In the genomic region with DNA sequence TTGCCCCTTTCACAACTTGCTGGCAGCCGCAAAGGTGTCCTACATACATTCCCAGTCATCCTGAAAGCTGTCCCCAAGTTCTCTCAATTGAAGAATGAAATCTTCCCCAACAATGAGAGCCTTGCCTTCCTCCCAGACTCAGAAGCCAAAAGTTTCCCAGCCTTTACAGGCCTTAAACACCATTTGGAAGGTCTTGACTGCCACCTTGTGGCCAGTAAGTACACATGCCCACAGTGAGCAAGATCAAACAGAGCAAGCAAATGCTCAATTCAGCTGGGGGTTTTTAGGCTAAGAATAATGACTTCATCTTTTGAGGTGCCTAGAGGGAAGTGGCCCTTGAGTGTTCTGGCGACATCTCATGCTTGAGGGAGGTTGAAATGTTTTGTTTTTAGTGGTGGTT, we compare ENCODE assay signal across 7 mouse cellular contexts. TPM values are rescaled to one million over a fixed set of nuclear protein-coding genes. Genes with fewer than 3 reads are reported as not detected.
DNase-seq lines count a peak whose midpoint lies in the region; ATAC-seq and TF ChIP-seq lines count a peak whose summit lies in the region.

No protein-coding gene starts in this region.

- peak; percentile 65 for DNase-seq in CD4-positive helper T cell, adult 2 months (ENCODE audit: low read depth, low spot score)
- DNase-seq in ES-CJ7 (ENCODE audit: low read depth, low spot score): peak; percentile 88
- DNase-seq in cerebellum, adult 2 months: peak in 1 of 2 experiments; percentile 24
- DNase-seq in retina, embryonic 14.5 days (ENCODE audit: low spot score): peak; percentile 83

- no peak overlapping the region for H3K4me3 ChIP-seq in cerebellum, adult 2 months (replicated peaks; ENCODE audit: insufficient read depth, low read depth, low read length)
- H3K4me3 ChIP-seq in forebrain, embryonic 16.5 days (replicated peaks; ENCODE audit: low read length): no peak overlapping the region
- no peak overlapping the region for H3K4me3 ChIP-seq in kidney, embryonic 16.5 days (ENCODE audit: low read length)
- H3K4me3 ChIP-seq in lung, embryonic 15.5 days: no peak overlapping the region

- H3K9ac ChIP-seq in forebrain, embryonic 16.5 days (replicated peaks; ENCODE audit: low read depth, low read length): no peak overlapping the region
- no peak overlapping the region for H3K9ac ChIP-seq in kidney, embryonic 16.5 days (replicated peaks; ENCODE audit: low read length)
- H3K9ac ChIP-seq in lung, embryonic 15.5 days: no peak overlapping the region

- 19% methylated on average over 2 of the region's 2 CpGs for WGBS in cerebellum, adult 2 months
- 22% methylated on average over 2 of the region's 2 CpGs for WGBS in forebrain, embryonic 16.5 days
- WGBS in kidney, embryonic 16.5 days: 27% methylated on average over 2 of the region's 2 CpGs
- 14% methylated on average over 2 of the region's 2 CpGs for WGBS in lung, embryonic 15.5 days

- no peak overlapping the region for H3K27ac ChIP-seq in cerebellum, adult 2 months (ENCODE audit: insufficient read depth, low read length)
- H3K27ac ChIP-seq in forebrain, embryonic 16.5 days (ENCODE audit: low read length): no peak overlapping the region
- H3K27ac ChIP-seq in kidney, embryonic 16.5 days (ENCODE audit: low read length): no peak overlapping the region
- no peak overlapping the region for H3K27ac ChIP-seq in lung, embryonic 15.5 days

- no peak overlapping the region for H3K4me2 ChIP-seq in forebrain, embryonic 16.5 days (ENCODE audit: low read length)
- H3K4me2 ChIP-seq in kidney, embryonic 16.5 days (replicated peaks; ENCODE audit: low read depth, low read length): no peak overlapping the region
- H3K4me2 ChIP-seq in lung, embryonic 15.5 days: no peak overlapping the region

- H3K36me3 ChIP-seq in forebrain, embryonic 16.5 days (ENCODE audit: control insufficient read depth, insufficient read depth): no peaks in the 10 kb centered on the region
- no peaks in the 10 kb centered on the region for H3K36me3 ChIP-seq in kidney, embryonic 16.5 days (ENCODE audit: insufficient read depth, low read length)
- H3K36me3 ChIP-seq in lung, embryonic 15.5 days: peaks cover 1% of the 10 kb centered on the region; the same call in 1 of the 2 replicates

- no peaks in the 10 kb centered on the region for H3K4me1 ChIP-seq in cerebellum, adult 2 months (ENCODE audit: control insufficient read depth, insufficient read depth, low read length)
- H3K4me1 ChIP-seq in forebrain, embryonic 16.5 days (replicated peaks; ENCODE audit: control insufficient read depth, insufficient read depth, low read length): peaks cover 8% of the 10 kb centered on the region
- H3K4me1 ChIP-seq in kidney, embryonic 16.5 days (ENCODE audit: insufficient read depth, low read length): peaks cover 4% of the 10 kb centered on the region
- H3K4me1 ChIP-seq in lung, embryonic 15.5 days: no peaks in the 10 kb centered on the region

- TF ChIP-seq CTCF in cerebellum, adult 2 months (IDR thresholded peaks at IDR 0.05; ENCODE audit: borderline replicate concordance, insufficient read depth, low read depth, low read length): peak; percentile 67

- ATAC-seq in forebrain, embryonic 16.5 days: peak; percentile 88
- peak; percentile 74; the same call in 1 of the 2 replicates for ATAC-seq in kidney, embryonic 16.5 days (ENCODE audit: low FRiP score, low TSS enrichment)
- ATAC-seq in lung, embryonic 15.5 days (ENCODE audit: borderline replicate concordance, extremely low read depth, low FRiP score, low TSS enrichment): peak; percentile 70; the same call in 1 of the 2 replicates

- H3K27me3 ChIP-seq in cerebellum, adult 2 months (ENCODE audit: control insufficient read depth, insufficient read depth, low read length): no peaks in the 10 kb centered on the region; the same call in 1 of the 2 replicates
- H3K27me3 ChIP-seq in forebrain, embryonic 16.5 days (replicated peaks; ENCODE audit: control insufficient read depth, insufficient read depth, low read length): no peaks in the 10 kb centered on the region
- no peaks in the 10 kb centered on the region for H3K27me3 ChIP-seq in kidney, embryonic 16.5 days (ENCODE audit: insufficient read depth, low read length)
- H3K27me3 ChIP-seq in lung, embryonic 15.5 days: peaks cover 2% of the 10 kb centered on the region; the same call in 1 of the 2 replicates

- TF ChIP-seq POLR2A in cerebellum, adult 2 months (IDR thresholded peaks at IDR 0.05; ENCODE audit: borderline replicate concordance, insufficient read depth, low read length): no peak

- no peaks in the 10 kb centered on the region for H3K9me3 ChIP-seq in forebrain, embryonic 16.5 days (ENCODE audit: control insufficient read depth, low read length)
- H3K9me3 ChIP-seq in kidney, embryonic 16.5 days (ENCODE audit: low read length): no peaks in the 10 kb centered on the region
- no peaks in the 10 kb centered on the region for H3K9me3 ChIP-seq in lung, embryonic 15.5 days

RNA-seq across cellular contexts. Expression of gene Eogt, which starts 42.2 kb away (rescaled TPM):
- polyA plus RNA-seq in cerebellum, adult 2 months (2012; rRNA removed): 20.7 and 21.8 TPM in 2 replicates
- polyA plus RNA-seq in forebrain, embryonic 16.5 days (2015; fragmentation: Nextera tagmentation; extraction: Ambion mirVana): 9.3 and 12.2 TPM in 2 replicates
- polyA plus RNA-seq in kidney, embryonic 16.5 days (2015; fragmentation: Nextera tagmentation; extraction: Ambion mirVana): 22.9 and 24.5 TPM in 2 replicates
- 24.4 and 27.4 TPM in 2 replicates for polyA plus RNA-seq in lung, embryonic 15.5 days (2015; fragmentation: Nextera tagmentation; extraction: Ambion mirVana)

RNA-seq across cellular contexts. Expression of gene Fam19a4, which starts 46.6 kb away (rescaled TPM):
- 0.13 and 0.54 TPM in 2 replicates for polyA plus RNA-seq in cerebellum, adult 2 months (2012; rRNA removed)
- polyA plus RNA-seq in forebrain, embryonic 16.5 days (2015; fragmentation: Nextera tagmentation; extraction: Ambion mirVana): 0.73 and 0.80 TPM in 2 replicates
- polyA plus RNA-seq in kidney, embryonic 16.5 days (2015; fragmentation: Nextera tagmentation; extraction: Ambion mirVana): 0.59 and 0.77 TPM in 2 replicates
- polyA plus RNA-seq in lung, embryonic 15.5 days (2015; fragmentation: Nextera tagmentation; extraction: Ambion mirVana): 0.32 and 0.33 TPM in 2 replicates
